Mouse (Mus musculus) urinary bladder, postnatal 10 days (tissue): ENCODE results near the gene Sec23a.
"Not testable (repeated sequence)": the region's sequence is repeated elsewhere in the genome, so short reads cannot be mapped to it uniquely, and the experiment has no call there.

Experiments used
- DNase-seq: peaks from one replicate; pipeline ENCODE4 v3.0.0; 2022; ENCODE audit warnings: low spot score

Sec23a gene

DNA sequence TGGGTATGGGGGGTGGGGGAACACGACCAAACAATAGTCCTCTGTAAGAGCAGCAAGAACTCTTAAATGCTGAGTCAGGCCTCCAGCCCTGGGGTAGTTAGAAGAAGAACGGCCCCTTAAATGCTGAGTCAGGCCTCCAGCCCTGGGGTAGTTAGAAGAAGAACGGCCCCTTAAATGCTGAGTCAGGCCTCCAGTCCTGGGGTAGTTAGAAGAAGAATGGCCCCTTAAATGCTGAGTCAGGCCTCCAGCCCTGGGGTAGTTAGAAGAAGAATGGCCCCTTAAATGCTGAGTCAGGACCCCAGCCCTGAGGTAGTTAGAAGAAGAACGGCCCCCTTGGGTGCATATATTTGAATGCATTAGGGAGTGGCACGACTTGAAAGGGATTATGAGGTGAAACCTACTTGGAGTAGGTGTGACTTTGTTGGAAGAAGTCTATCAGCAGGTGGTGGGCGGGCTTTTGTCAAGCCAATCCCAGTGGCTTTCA, 30.6 kb downstream of the Sec23a start:
- not testable (repeated sequence) for DNase-seq

DNA sequence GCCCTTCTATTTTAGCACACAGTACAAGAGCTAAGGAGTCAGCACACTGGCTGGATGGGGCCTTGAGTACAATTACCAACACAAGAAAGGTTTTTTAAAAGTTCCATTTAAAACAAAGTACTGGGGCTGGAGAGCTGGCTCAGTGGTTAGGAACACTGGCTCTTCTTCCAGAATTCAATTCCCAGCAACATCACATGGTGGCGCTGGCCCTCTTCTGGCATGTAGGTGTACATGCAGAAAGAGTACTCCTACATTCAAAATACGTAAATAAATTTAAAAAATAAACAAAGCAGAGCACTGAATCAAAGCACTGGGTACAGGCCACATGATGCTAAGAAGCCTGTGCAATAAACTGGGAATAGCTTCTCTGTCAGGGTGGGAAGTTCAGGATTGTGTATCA, 34.9 kb downstream of the Sec23a start:
- DNase-seq: no peak

- no peak for DNase-seq
Observed at GRCm38 (mm10) chr12:58964583-58964982, 47.2 kb downstream of the Sec23a start.

DNA sequence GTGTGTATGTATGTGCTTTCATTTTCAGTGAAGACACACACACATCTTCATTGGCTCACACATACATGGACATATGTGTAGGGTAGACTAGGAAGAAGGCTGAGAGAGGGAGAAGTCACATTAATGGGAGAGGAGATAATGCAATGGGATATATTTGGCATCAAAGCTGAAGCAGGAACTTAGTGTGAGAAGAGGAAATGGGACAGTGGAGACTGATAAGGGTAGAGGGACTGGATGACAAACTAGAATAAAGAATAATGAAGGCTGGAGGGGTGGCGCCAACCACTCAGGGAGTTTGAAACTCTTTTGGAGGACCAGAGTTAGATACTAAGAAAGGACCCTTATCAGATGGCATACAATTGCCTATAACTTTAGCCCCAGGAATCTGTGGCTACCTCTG, 51.0 kb downstream of the Sec23a start:
- DNase-seq: no peak

- DNase-seq: no peak
Observed at GRCm38 (mm10) chr12:58956624-58957023, 55.2 kb downstream of the Sec23a start.

- no peak for DNase-seq
Observed at GRCm38 (mm10) chr12:58956162-58956561, 55.7 kb downstream of the Sec23a start.

- DNase-seq: no peak
Observed at GRCm38 (mm10) chr12:58947879-58948278, 63.9 kb downstream of the Sec23a start.

- DNase-seq: no peak
Observed at GRCm38 (mm10) chr12:58947231-58947630, 64.6 kb downstream of the Sec23a start.

- no peak for DNase-seq
Observed at GRCm38 (mm10) chr12:58942544-58942943, 69.3 kb downstream of the Sec23a start.

GRCm38 (mm10) chr12:58934580-58934979, 77.2 kb downstream of the Sec23a start:
- DNase-seq: no peak

DNA sequence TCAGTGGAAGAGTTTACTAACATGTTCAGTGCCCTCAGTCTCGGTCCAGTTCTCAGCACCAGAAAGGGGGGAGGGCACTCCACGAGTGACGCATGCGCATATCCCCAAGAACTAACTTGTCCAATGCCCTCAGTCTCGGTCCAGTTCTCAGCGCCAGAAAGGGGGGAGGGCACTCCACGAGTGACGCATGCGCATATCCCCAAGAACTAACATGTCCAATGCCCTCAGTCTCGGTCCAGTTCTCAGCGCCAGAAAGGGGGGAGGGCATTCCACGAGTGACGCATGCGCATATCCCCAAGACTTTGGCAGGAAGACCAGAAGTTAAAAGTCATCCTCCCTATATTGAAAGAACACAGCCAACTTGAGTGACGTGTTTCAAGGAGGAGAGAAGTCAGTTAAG, 86.8 kb downstream of the Sec23a start:
- DNase-seq: no peak

GRCm38 (mm10) chr12:58924025-58924424, 87.8 kb downstream of the Sec23a start:
- no peak for DNase-seq

DNA sequence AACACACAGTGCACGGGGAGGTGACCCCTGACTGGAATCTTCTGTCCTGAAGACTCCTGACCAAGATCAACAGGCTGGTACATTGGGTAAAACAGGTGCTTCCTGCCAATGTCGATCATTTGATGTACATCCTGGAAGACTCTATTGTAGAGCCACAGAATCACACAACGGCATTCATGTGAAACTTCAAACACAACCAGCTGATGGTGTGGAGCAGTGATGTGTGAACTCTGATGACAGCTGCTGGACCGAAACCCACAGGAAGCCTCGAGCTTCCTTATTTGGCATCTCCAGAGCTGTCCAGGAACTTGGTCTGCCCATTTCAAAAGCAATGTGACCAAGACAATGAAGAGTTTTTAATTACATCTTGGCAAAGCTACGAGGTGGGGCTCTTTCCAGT, 91.0 kb downstream of the Sec23a start:
- no peak for DNase-seq

- DNase-seq: no peak
Observed at GRCm38 (mm10) chr12:58919516-58919915, 92.3 kb downstream of the Sec23a start.

GRCm38 (mm10) chr12:58909826-58910225, 102.0 kb downstream of the Sec23a start:
- DNase-seq: no peak
